Mouse (Mus musculus) lung, adult 2 months (tissue): ENCODE measurements around the gene Il9r. TPM values are rescaled to one million over a fixed set of nuclear protein-coding genes. Genes with fewer than 3 reads are reported as not detected.

Source experiments
- DNase-seq: peaks from one replicate; pipeline ENCODE4 v3.0.0; 2022
- H3K4me1 ChIP-seq: fragments of 200-500 bp; 2 replicates; pipeline ENCODE4 v1.6.1; 2011; ENCODE audit warnings: low read length; ENCODE audit not compliant: control insufficient read depth, insufficient read depth
- H3K4me3 ChIP-seq: fragments of 200-500 bp; replicated peaks from 2 replicates; pipeline ENCODE3; 2011; ENCODE audit warnings: low read depth, mild to moderate bottlenecking, control low read depth, low read length; ENCODE audit errors: extremely low read depth
- CTCF ChIP-seq: fragments of 200-500 bp; IDR thresholded peaks from 2 replicates; pipeline ENCODE4 v1.5.1; 2011; ENCODE audit warnings: mild to moderate bottlenecking, low read length, control low read depth; ENCODE audit not compliant: insufficient read depth
- POLR2A ChIP-seq: fragments of 200-500 bp; IDR thresholded peaks from 2 replicates; pipeline ENCODE4 v1.6.1; 2011; ENCODE audit warnings: low read depth, mild to moderate bottlenecking, control low read depth, low read length, borderline replicate concordance; ENCODE audit errors: extremely low read depth
- WGBS: fragments of 180-500 bp; shearing (Covaris S2); methylation state at CpG from one replicate; pipeline ENCODE4 v1.1.7; 2018; 5-methylcytosine and 5-hydroxymethylcytosine counted together
- polyA plus RNA-seq: library from polyadenylated mRNA; depleted of rRNA; stranded (reverse); fragments of >200 nt; gene quantifications from 2 replicates; pipeline ENCODE4 v1.2.3, GENCODE M21; 2012

The Il9r gene
- polyA plus RNA-seq, 1 experiment: 1.4 TPM

DNA sequence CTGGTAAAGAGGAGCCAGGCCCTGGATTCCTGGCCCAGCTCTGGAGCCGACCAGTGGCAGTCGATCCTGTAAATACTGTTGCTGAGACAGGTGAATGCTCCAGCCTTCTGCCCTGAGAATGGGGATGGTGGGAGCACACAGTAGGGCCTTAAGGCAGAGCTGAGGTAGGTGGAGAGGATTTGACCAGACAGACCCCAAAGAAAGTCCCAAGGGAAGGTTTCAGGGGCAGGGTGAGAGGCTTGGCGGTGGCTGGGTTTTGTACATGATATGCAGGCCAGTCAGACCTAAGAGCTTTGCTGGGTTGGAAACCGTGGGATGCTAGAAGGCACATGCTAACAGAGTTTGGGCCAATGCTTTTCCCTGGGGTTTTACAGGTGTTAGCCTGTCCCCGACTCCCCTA lies 5.5 kb downstream of the Il9r start:
- no peak for TF ChIP-seq POLR2A
- no peak for TF ChIP-seq CTCF
- 84% methylated on average over 5 of the region's 5 CpGs for WGBS
- Histone ChIP-seq H3K4me3 (no peak overlapping the region), H3K4me1 (no peaks in the 10 kb centered on the region)
- DNase-seq: no peak

- TF ChIP-seq POLR2A (no peak), CTCF (no peak)
- H3K4me3 ChIP-seq: no peak overlapping the region
- no peaks in the 10 kb centered on the region for H3K4me1 ChIP-seq
- 72% methylated on average over 10 of the region's 10 CpGs for WGBS
- DNase-seq: no peak
Observed at GRCm38 (mm10) chr11:32194086-32194485, 6.0 kb downstream of the Il9r start.

DNA sequence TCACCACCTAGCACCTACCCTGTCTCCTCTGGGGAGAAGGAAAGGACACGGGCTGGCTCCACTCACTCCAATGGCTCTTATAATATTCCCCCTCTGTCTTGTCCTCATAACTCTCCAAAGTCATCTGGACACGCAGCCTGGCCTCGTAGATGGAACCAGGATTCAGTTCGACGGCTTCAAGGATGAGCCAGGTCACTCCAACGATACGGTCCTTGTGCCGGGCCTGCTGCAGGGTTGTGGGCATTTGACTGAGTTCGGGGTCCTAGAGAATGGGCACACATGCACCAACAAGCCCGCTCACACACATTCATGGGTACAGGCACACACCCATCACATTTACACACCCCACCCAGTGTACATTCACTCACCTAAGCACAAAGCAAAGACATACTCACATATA lies 6.9 kb downstream of the Il9r start:
- no peak for DNase-seq
- Histone ChIP-seq H3K4me1 (no peaks in the 10 kb centered on the region), H3K4me3 (no peak overlapping the region)
- WGBS: 87% methylated on average over 10 of the region's 10 CpGs
- TF ChIP-seq POLR2A (no peak), CTCF (no peak)

- no peaks in the 10 kb centered on the region for H3K4me1 ChIP-seq
- no peak overlapping the region for H3K4me3 ChIP-seq
- 71% methylated on average over 13 of the region's 13 CpGs for WGBS
- no peak for DNase-seq
- TF ChIP-seq POLR2A (no peak), CTCF (no peak)
Observed at GRCm38 (mm10) chr11:32190603-32191110, 9.4 kb downstream of the Il9r start.

- DNase-seq: no peak
- 77% methylated on average over 9 of the region's 9 CpGs for WGBS
- no peak for TF ChIP-seq CTCF
- TF ChIP-seq POLR2A: no peak
- H3K4me3 ChIP-seq: no peak overlapping the region
- H3K4me1 ChIP-seq: no peaks in the 10 kb centered on the region
Observed at GRCm38 (mm10) chr11:32190119-32190518, 10.0 kb downstream of the Il9r start.

DNA sequence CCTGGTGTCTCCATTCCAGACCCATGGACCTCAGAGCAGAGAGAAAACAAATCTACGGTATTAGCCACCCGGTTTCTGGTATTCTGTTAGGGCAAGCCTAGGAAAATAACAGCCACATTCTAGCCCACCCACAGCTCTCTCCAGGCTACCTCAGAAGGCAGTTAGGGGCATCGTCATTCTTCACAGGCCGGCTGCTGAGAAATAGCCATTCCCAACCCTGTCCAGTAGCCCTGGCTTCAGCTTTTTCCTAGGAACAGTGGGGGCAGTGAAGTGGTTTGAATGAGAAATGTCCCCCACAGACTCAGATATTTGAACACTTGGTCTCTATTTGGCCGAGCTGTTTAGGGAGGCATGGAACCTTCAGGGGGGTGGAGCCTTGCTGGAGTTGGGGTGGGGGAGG lies 10.6 kb downstream of the Il9r start:
- no peak for DNase-seq
- WGBS: 73% methylated on average over 5 of the region's 5 CpGs
- no peaks in the 10 kb centered on the region for H3K4me1 ChIP-seq
- TF ChIP-seq CTCF (no peak), POLR2A (no peak)
- H3K4me3 ChIP-seq: no peak overlapping the region

DNA sequence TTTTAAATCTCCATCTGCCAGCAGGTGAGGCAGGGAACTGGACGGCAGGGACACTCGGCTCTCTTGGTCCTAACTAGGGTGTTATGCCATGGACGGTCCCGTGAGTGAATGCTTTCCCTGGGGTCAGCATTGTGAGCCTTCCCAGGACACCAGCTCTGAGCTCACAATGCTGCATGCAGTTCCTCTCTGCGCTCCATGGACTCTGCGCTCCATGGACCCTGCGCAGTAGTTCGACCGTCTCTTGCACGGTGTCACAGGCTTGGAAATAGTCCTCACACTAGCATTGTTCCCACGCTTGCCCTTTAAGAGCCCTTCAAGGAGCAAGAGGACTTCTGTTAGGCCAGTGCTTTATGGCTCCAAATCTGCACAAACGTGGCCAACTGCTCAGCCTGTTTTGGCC lies 11.2 kb downstream of the Il9r start:
- Histone ChIP-seq H3K4me3 (no peak overlapping the region), H3K4me1 (no peaks in the 10 kb centered on the region)
- TF ChIP-seq CTCF: no peak
- TF ChIP-seq POLR2A: no peak
- WGBS: 86% methylated on average over 12 of the region's 12 CpGs
- no peak for DNase-seq

- TF ChIP-seq POLR2A (no peak), CTCF (no peak)
- H3K4me3 ChIP-seq: no peak overlapping the region
- DNase-seq: no peak
- H3K4me1 ChIP-seq: no peaks in the 10 kb centered on the region
- WGBS: 82% methylated on average over 4 of the region's 4 CpGs
Observed at GRCm38 (mm10) chr11:32187256-32187655, 12.8 kb downstream of the Il9r start.

DNA sequence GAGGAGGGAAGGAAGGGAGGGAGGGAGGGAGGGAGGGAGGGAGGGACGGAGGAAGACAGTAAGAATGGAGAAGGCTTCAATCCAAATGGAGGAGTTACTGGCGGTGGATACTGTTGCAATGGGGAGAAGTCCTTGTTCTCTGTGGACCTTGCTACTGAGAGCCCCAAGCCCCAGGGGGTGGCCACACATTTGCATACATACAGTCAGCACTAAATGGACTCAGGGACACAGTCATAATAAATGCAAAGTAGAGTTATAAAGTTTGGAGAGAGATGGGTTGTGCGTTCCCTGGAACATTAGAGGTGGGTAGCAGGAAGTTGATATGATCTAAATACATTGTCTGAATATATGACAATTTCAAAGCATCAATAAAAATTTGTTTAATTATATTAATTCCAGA lies 14.0 kb downstream of the Il9r start:
- Histone ChIP-seq H3K4me3 (no peak overlapping the region), H3K4me1 (no peaks in the 10 kb centered on the region)
- DNase-seq: no peak
- no peak for TF ChIP-seq POLR2A
- no peak for TF ChIP-seq CTCF
- 64% methylated on average over 3 of the region's 3 CpGs for WGBS

DNA sequence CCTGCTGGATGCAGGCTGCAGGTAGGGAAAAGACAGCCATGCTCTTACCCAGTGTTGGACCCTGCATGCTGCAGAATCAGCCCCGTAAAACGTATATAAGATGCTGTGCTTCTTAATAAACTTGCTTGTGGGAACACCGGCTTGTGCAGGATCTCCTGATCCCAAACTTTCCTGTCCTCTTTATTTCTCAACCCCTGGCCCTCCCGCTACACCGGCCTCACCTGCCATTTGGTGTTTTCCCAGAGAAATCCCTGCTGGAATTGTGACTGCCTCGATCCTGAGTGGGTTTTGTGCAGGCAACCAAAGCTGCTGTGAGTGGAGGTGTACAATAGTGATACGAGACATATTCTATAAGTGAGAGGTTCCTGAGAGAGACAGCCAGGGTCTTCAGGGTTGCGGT lies 15.6 kb downstream of the Il9r start:
- WGBS: 86% methylated on average over 8 of the region's 8 CpGs
- TF ChIP-seq POLR2A (no peak), CTCF (no peak)
- no peaks in the 10 kb centered on the region for H3K4me1 ChIP-seq
- H3K4me3 ChIP-seq: no peak overlapping the region
- DNase-seq: no peak

DNA sequence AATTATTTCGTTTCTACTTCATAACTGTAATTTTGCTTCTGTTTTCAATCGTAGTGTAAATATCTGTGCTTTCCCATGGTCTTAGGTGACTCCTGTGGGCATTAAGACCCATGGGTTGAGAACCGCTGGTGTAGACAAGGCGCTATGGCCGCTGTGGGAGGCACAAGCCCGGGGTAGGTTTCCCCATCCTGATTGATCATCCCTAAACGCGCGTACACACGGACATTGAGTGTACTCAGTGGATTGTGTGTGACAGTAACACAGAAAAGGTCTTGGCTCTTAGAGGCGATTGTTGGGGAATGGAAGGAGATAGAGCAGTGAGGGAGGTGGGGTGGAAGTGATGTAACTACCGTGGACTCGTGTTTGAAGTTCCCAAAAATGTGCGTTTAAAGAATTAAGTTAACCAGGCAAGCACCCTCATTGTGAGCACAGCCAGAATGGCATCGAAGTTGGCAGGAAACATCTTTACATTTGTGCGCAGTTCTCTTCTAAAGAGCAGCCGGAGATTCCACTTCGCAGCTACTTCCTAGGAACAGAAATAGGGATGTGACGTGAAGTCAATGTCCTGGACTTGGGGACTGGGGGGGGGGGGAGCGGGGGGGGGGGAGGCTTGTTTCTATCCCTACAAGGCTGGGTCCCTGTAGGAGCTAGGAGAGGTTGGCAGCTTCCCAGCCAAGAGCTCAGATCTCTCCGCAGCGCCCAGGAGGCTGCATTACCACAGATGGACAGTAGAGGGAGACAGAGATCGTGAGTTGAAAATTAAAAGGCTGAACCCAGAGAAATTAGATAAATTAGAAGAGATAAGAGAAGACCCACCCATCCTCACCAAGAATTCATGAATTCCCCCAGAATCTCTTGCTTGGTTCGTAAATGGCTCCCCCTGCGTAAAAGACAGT lies 17.9 kb downstream of the Il9r start:
- TF ChIP-seq POLR2A (no peak), CTCF (peak; percentile 93)
- WGBS: 40% methylated on average over 25 of the region's 25 CpGs
- peak; percentile 77 for DNase-seq
- Histone ChIP-seq H3K4me3 (no peak overlapping the region), H3K4me1 (no peaks in the 10 kb centered on the region)
